Mouse (Mus musculus): ENCODE measurements around the gene Phka1.

Phka1 gene

DNA sequence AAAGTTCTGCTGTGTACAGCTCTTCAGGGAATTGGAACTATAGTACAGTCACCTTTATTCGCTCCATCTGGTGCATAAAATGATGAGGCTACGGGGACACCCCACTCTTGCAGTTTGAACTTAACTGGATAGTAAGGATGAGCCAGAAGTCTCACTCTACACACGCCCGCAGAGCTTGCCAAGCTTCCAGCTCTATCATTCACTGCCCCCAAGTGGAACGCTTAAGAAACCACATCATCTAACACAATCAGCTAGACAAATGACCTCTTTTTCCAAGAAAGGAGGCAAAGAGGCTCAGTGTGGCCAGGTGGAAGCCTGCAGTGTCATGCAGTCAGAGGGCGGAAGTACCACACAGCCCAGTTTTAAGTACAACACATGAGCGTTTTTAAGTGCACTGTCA lies 158.5 kb downstream of the Phka1 start:
- TF ChIP-seq GATA4 (IDR thresholded peaks at IDR 0.05; ENCODE audit: insufficient replicate concordance, low read length): no peak

DNA sequence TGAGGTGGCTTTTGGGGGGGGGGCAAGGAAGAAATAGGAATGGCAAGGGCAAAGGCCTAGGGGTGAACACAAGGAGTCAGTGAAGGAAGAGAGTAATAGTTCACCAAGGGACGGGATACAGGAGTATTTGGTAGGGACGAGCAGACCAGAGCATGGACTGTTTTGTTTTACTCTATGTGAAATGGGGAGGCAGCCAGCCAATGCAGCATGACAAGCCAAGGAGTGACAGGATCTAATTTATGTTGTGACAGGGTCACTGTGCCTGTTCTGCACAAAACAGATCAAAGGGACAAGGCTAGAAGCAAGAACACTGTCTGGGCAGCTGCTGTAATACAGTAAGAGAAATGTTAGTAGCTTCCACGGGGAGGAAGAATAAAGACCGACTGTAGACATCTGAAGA lies 164.4 kb downstream of the Phka1 start:
- TF ChIP-seq GATA4 (IDR thresholded peaks at IDR 0.05; ENCODE audit: insufficient replicate concordance, low read length): no peak

DNA sequence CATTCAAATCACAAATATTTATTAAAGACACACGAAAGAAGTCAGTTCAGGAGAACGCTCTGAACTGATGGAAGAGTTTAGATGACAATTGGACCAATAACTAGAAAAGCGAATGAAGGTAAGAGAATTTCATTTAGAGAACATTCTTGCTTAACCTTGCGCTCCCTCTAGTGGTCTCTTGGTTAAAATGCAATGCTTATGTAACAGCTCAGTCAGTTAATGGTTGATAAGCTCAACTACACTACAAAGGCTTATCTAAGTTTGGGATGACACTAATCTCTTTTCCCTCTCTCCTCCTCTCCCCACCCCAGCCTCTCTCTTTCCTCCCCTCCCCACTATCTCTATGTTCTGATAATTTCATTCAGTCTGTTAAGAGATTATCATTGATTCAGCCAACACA lies 165.1 kb downstream of the Phka1 start:
- TF ChIP-seq GATA4 (IDR thresholded peaks at IDR 0.05; ENCODE audit: insufficient replicate concordance, low read length): no peak

DNA sequence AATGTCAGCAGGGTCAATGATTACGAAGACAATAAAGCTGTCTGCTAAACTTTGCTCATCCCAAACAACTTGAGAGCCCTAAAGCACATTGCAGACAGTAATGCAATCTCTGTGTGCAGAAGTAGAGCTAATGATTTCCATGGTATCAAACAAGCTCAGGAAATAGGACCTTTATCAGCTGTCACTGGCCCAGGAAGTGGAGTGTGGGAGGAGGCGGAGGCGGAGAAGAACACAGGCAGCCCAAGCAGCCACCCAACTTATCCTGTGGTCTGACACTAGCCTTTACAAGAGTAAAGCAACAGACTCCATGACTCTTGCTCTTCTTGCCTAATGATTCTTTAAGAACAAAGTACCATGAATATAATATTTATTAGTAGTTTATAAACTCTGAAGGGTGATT lies 165.6 kb downstream of the Phka1 start:
- no peak for TF ChIP-seq GATA4 (IDR thresholded peaks at IDR 0.05; ENCODE audit: insufficient replicate concordance, low read length)

DNA sequence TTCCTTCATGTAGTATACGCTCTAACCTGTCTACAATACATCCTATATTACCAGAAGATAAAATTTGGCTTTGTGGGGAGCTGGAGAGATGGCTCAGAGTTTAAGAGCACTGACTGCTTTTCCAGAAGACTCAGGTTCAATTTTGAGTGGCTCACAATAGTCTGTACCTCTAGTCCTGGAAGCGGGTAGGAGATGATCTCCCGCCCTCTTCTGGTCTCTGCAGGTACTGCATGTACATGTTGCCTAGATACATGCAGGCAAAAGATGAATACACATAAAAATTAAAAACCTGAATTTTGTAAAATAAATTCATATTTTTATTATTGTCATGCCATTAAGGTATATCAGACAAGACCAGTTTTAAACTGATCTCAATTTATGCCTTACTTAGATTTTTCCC lies 167.3 kb downstream of the Phka1 start:
- TF ChIP-seq GATA4 (IDR thresholded peaks at IDR 0.05; ENCODE audit: insufficient replicate concordance, low read length): no peak

DNA sequence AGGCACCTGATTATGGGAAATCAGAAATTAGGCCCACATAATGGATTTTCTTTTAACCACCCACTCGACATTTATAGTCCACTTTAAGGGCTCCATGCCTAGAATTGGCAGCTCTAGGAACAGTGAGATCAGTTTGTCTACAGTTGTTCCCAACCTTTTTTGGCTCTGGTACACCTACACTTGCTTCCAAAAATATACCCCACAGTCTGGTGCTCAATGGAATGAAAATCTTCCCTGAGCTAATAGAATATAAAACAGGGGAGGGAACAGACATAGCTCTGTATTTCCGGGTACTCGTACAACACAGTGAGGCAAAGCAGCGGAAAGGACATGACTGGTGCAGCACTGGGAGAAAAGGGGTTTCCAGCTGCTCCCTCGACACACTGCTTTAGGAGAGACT lies 168.5 kb downstream of the Phka1 start:
- no peak for TF ChIP-seq GATA4 (IDR thresholded peaks at IDR 0.05; ENCODE audit: insufficient replicate concordance, low read length)

Measured in liver, adult (tissue).